Mouse (Mus musculus) CH12.LX (cell line): ENCODE results near the gene Zbtb11. TPM values are rescaled to one million over a fixed set of nuclear protein-coding genes. Genes with fewer than 3 reads are reported as not detected.

Experiments
- DNase-seq: peaks from one replicate; pipeline ENCODE4 v3.0.0-alpha.2; 2013; ENCODE audit errors: extremely low read depth
- H3K27ac ChIP-seq: 2 replicates; pipeline ENCODE4 v1.5.1; 2012; ENCODE audit warnings: low read depth, mild to moderate bottlenecking, control low read depth, moderate library complexity; ENCODE audit not compliant: insufficient read depth
- H3K27me3 ChIP-seq: replicated peaks from 2 replicates; pipeline ENCODE3; 2012; ENCODE audit warnings: inconsistent platforms
- H3K36me3 ChIP-seq, 2 experiments: replicated peaks in 1 of 2; 2 replicates each; pipeline versions ENCODE3 to v1.6.1; 2012; ENCODE audit warnings: inconsistent platforms in 1 of 2, low read length in 1 of 2, mild to moderate bottlenecking in 1 of 2, mixed read lengths in 1 of 2, moderate library complexity in 1 of 2; ENCODE audit not compliant: control insufficient read depth in 1 of 2, insufficient read depth in 1 of 2
- H3K4me1 ChIP-seq, 2 experiments: 2 replicates each; pipeline ENCODE4 v1.6.1; 2012; ENCODE audit warnings: inconsistent platforms in 1 of 2, moderate library complexity in 1 of 2; ENCODE audit not compliant: insufficient read depth in 2 of 2, control insufficient read depth in 1 of 2
- H3K4me2 ChIP-seq: 2 replicates; pipeline ENCODE4 v1.6.1; 2012; ENCODE audit warnings: low read depth, mild to moderate bottlenecking, control low read depth; ENCODE audit not compliant: poor library complexity, insufficient read depth, severe bottlenecking
- H3K4me3 ChIP-seq, 3 experiments: fragments of 150-350 bp in 1 of 3; sonication (generic) in 1 of 3; replicated peaks in 1 of 3; 2 replicates each; pipeline versions ENCODE3 to v1.5.1; 2011 to 2012; ENCODE audit warnings: low read depth in 2 of 3, low read length in 2 of 3, mild to moderate bottlenecking in 2 of 3, moderate library complexity in 2 of 3, control low read depth in 1 of 3, improper control_type of control experiment in 1 of 3, inconsistent platforms in 1 of 3, mixed read lengths in 1 of 3; ENCODE audit not compliant: poor library complexity in 1 of 3
- H3K79me2 ChIP-seq: replicated peaks from 2 replicates; pipeline ENCODE4 v1.6.1; 2012; ENCODE audit warnings: mild to moderate bottlenecking, moderate library complexity; ENCODE audit not compliant: control insufficient read depth, poor library complexity, insufficient read depth, severe bottlenecking; ENCODE audit errors: extremely low read depth
- H3K9ac ChIP-seq: 2 replicates; pipeline ENCODE4 v1.6.1; 2012; ENCODE audit warnings: low read depth, mild to moderate bottlenecking, control low read depth, moderate library complexity; ENCODE audit not compliant: insufficient read depth
- H3K9me3 ChIP-seq: replicated peaks from 2 replicates; pipeline ENCODE3; 2012; ENCODE audit warnings: low read length, inconsistent platforms, mixed read lengths
- BHLHE40 ChIP-seq: IDR thresholded peaks from 2 replicates; pipeline ENCODE4 v1.6.1; 2011; ENCODE audit warnings: mild to moderate bottlenecking, low read depth, low read length, improper control_type of control experiment
- CHD1 ChIP-seq: IDR thresholded peaks from 2 replicates; pipeline ENCODE4 v1.6.1; 2012; ENCODE audit warnings: low read depth, low read length, improper control_type of control experiment, inconsistent platforms
- CTCF ChIP-seq, 2 experiments: IDR thresholded peaks in 1 of 2; conservative IDR thresholded peaks in 1 of 2; 2 replicates each; pipeline ENCODE4 v1.5.1; 2011 to 2012; ENCODE audit warnings: low read depth in 2 of 2, low read length in 2 of 2, improper control_type of control experiment in 1 of 2, inconsistent platforms in 1 of 2, mild to moderate bottlenecking in 1 of 2, moderate library complexity in 1 of 2
- ELF1 ChIP-seq: IDR thresholded peaks from 2 replicates; pipeline ENCODE4 v1.6.1; 2014; ENCODE audit warnings: low read depth, mild to moderate bottlenecking, inconsistent platforms, low read length, improper control_type of control experiment
- ETS1 ChIP-seq: conservative IDR thresholded peaks from 2 replicates; pipeline ENCODE4 v1.6.1; 2012; ENCODE audit warnings: low read depth, mild to moderate bottlenecking, inconsistent platforms, low read length, improper control_type of control experiment, moderate library complexity
- HCFC1 ChIP-seq: IDR thresholded peaks from 2 replicates; pipeline ENCODE4 v1.6.1; 2012; ENCODE audit warnings: low read depth, mild to moderate bottlenecking, inconsistent platforms, low read length, improper control_type of control experiment
- IRF4 ChIP-seq: IDR thresholded peaks from 2 replicates; pipeline ENCODE4 v1.6.1; 2014; ENCODE audit warnings: low read depth, mild to moderate bottlenecking, inconsistent platforms, low read length, improper control_type of control experiment
- JUN ChIP-seq: IDR thresholded peaks from 2 replicates; pipeline ENCODE4 v1.6.1; 2011; ENCODE audit warnings: low read depth, mild to moderate bottlenecking, low read length, improper control_type of control experiment, moderate library complexity; ENCODE audit not compliant: insufficient read depth
- KAT2A ChIP-seq: IDR thresholded peaks from 2 replicates; pipeline ENCODE4 v1.6.1; 2012; ENCODE audit warnings: low read length, improper control_type of control experiment, inconsistent platforms; ENCODE audit not compliant: insufficient replicate concordance
- MAZ ChIP-seq: IDR thresholded peaks from 2 replicates; pipeline ENCODE4 v1.6.1; 2012; ENCODE audit warnings: low read depth, mild to moderate bottlenecking, inconsistent platforms, low read length, improper control_type of control experiment, moderate library complexity
- MEF2A ChIP-seq: IDR thresholded peaks from 2 replicates; pipeline ENCODE4 v1.6.1; 2014; ENCODE audit warnings: low read depth, mild to moderate bottlenecking, inconsistent platforms, low read length, improper control_type of control experiment, borderline replicate concordance
- MYC ChIP-seq: IDR thresholded peaks from 2 replicates; pipeline ENCODE4 v1.6.1; 2011; ENCODE audit warnings: low read depth, mild to moderate bottlenecking, improper control_type of control experiment, low read length
- PAX5 ChIP-seq: IDR thresholded peaks from 2 replicates; pipeline ENCODE4 v1.6.1; 2012; ENCODE audit warnings: low read length, inconsistent platforms, mixed read lengths
- RAD21 ChIP-seq: IDR thresholded peaks from 2 replicates; pipeline ENCODE4 v1.6.1; 2011; ENCODE audit warnings: low read depth, mild to moderate bottlenecking, low read length, improper control_type of control experiment, moderate library complexity
- RCOR1 ChIP-seq: conservative IDR thresholded peaks from 2 replicates; pipeline ENCODE4 v1.6.1; 2012; ENCODE audit warnings: low read depth, mild to moderate bottlenecking, inconsistent platforms, low read length, improper control_type of control experiment
- SIN3A ChIP-seq: IDR thresholded peaks from 2 replicates; pipeline ENCODE4 v1.6.1; 2012; ENCODE audit warnings: low read length, improper control_type of control experiment, inconsistent platforms
- TBP ChIP-seq: conservative IDR thresholded peaks from 2 replicates; pipeline ENCODE4 v1.6.1; 2011; ENCODE audit warnings: low read depth, low read length, improper control_type of control experiment
- TCF12 ChIP-seq: IDR thresholded peaks from 2 replicates; pipeline ENCODE4 v1.6.1; 2014; ENCODE audit warnings: low read depth, mild to moderate bottlenecking, inconsistent platforms, low read length, improper control_type of control experiment
- ZKSCAN1 ChIP-seq: IDR thresholded peaks from 2 replicates; pipeline ENCODE4 v1.6.1; 2012; ENCODE audit warnings: low read depth, inconsistent platforms, low read length, improper control_type of control experiment, borderline replicate concordance
- ZMIZ1 ChIP-seq: IDR thresholded peaks from 2 replicates; pipeline ENCODE4 v1.6.1; 2012; ENCODE audit warnings: low read depth, mild to moderate bottlenecking, inconsistent platforms, low read length, improper control_type of control experiment
- dilution Hi-C: fragments of 300-500 bp; cut with MboI; formaldehyde crosslinking; loops from 2 replicates; pipeline ENCODE4 v1.14.3; 2020; ENCODE audit warnings: low sequenced_read_pairs; ENCODE audit not compliant: extremely low pct_unique_long_range_greater_than_20kb, extremely low pct_ligation_motif_present
- in situ Hi-C: fragments of 300-500 bp; cut with MboI; formaldehyde crosslinking; loops from 3 replicates; pipeline ENCODE4 v1.14.3; 2019; ENCODE audit warnings: low sequenced_read_pairs, low pct_ligation_motif_present, low pct_unique_long_range_greater_than_20kb, mixed read lengths
- polyA plus RNA-seq: library from polyadenylated mRNA; unstranded; fragments of >175 nt; gene quantifications from 2 replicates; pipeline ENCODE4 v1.2.1, GENCODE M21; 2012; ENCODE audit warnings: low read depth; ENCODE audit not compliant: insufficient read length
- total RNA-seq, 2 experiments: library from RNA; depleted of rRNA; stranded (reverse); fragments of 300-350 nt in 1 of 2; fragments of >200 nt in 1 of 2; gene quantifications; 2 replicates each; pipeline ENCODE4 v1.2.3; 2012 to 2014

Zbtb11 gene
- total and polyA plus RNA-seq, 3 experiments: 19.8 to 33.0 (median 21.4) TPM

DNA sequence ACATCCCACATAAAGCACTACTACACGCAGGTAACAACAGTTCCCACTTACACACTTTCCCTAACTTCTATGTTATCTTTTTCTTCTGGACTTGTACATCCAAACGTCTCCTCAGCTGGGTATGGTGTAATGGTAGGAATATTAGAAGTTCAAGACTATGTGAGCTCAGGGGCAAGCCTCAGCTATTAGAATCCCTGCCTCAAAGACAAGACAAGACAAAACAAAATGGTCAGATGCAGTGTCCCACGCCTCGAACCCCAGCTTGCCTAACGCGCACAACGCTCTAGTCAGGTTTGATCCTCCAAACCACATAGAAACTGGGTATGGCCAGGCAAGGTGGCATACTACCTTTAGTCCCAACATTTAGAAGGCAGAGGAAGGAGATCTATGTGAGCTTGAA lies 46.0 kb downstream of the Zbtb11 start:
- Histone ChIP-seq H3K79me2 (peaks cover 46% of the 10 kb centered on the region), H3K4me2 (no peak overlapping the region), H3K36me3 (peaks cover 58 to 69% of the 10 kb centered on the region in 2 experiments), H3K27ac (no peak overlapping the region), H3K27me3 (no peaks in the 10 kb centered on the region), H3K9me3 (no peaks in the 10 kb centered on the region), H3K4me3 (no peak overlapping the region), H3K4me1 (peaks cover 2 to 8% of the 10 kb centered on the region in 2 experiments; a peak in 2 of 4 replicates), H3K9ac (no peak overlapping the region)
- no peak for TF ChIP-seq ETS1
- TF ChIP-seq JUN: no peak
- TF ChIP-seq IRF4: no peak
- no peak for TF ChIP-seq ZKSCAN1
- TF ChIP-seq ELF1: no peak
- TF ChIP-seq TCF12: no peak
- no peak for TF ChIP-seq PAX5
- no peak for TF ChIP-seq HCFC1
- no peak for TF ChIP-seq MYC
- TF ChIP-seq MAZ: no peak
- no peak for TF ChIP-seq MEF2A
- no peak for TF ChIP-seq ZMIZ1
- no peak for TF ChIP-seq RAD21
- no peak for TF ChIP-seq KAT2A
- in situ Hi-C loops (no loop called here), dilution Hi-C loops (no loop called here)
- no peak for DNase-seq

DNA sequence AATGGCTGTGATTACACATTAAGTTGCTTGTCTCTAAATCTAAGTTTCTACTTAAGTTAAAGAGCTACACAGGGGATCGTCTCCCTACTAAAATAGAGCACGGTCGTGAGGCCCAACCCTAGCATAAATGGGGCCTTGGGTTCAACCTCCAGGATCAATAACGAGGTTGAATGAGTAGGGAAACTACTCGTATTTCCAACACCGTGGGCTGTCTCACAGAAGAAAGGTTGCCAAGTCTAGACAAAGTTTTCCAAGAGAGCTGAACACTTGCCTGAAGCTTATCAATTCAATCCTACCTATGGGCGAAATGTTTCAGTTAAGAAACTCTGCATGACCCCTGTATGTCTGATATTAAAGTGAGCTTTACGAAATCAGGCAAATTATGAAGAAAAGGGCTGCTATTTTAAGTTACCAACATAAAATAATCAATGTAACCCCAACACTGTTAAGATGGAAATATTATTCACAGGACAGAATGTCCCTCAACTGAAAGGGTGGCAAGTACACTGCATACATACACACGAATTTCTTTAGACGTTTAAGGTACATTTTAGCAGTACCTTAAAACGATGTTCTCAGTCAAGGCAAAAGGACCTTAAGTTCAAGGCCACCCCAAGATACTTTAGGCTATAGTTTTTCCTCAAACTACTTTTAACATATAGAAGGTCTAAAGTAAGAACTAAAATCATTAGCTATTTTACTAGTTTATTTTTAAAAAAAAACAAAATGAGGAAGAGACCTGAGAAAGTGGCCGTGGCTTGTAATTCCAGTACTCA lies 54.4 kb downstream of the Zbtb11 start:
- no peak for DNase-seq
- peaks cover 22 to 55% of the 10 kb centered on the region in 2 experiments for H3K36me3 ChIP-seq
- TF ChIP-seq CHD1 (0 out of 2 replicates have a peak, but pooled peaks have one; percentile 82), BHLHE40 (no peak), IRF4 (no peak), RAD21 (no peak), CTCF (conservative IDR thresholded peaks at IDR 0.05 in 1 of 2, IDR thresholded peaks at IDR 0.05 in 1 of 2; ENCODE audit: low read depth in 2 of 2, low read length in 2 of 2) (no peak), MYC (no peak), TCF12 (no peak), RCOR1 (0 out of 2 replicates have a peak, but pooled peaks have one; percentile 29), MAZ (no peak), TBP (no peak), SIN3A (peak; percentile 61)
- in situ Hi-C loops: loop anchor here (5.0 kb wide), 1 partner anchor 36 kb away; no protein-coding TSS in a partner anchor
- peak overlapping the region; percentile 95 for H3K9ac ChIP-seq
- H3K27me3 ChIP-seq: no peaks in the 10 kb centered on the region
- dilution Hi-C loops: no loop called here
- H3K9me3 ChIP-seq: no peaks in the 10 kb centered on the region
- peak overlapping the region; percentile 80 to 91 (median 84) for H3K4me3 ChIP-seq
- peaks cover 20 to 70% of the 10 kb centered on the region in 2 experiments for H3K4me1 ChIP-seq
- no peak overlapping the region for H3K27ac ChIP-seq
- peak overlapping the region; percentile 100 for H3K4me2 ChIP-seq
- peaks cover 68% of the 10 kb centered on the region for H3K79me2 ChIP-seq
